Mouse (Mus musculus): ENCODE measurements around the gene Helt. TPM values are rescaled to one million over a fixed set of nuclear protein-coding genes. Genes with fewer than 3 reads are reported as not detected.

The Helt gene
- total RNA-seq, 2 experiments from 2014 or later = not detected

Other genes with a start within 250 kb of the Helt start
- gene Cfap97, start 142.9 kb downstream of the Helt start, total RNA-seq (2021) = 10 to 100 TPM; 24.8 to 25.9 TPM
- 10 to 100 TPM; 47.2 to 50.9 TPM for gene Snx25, start 142.5 kb downstream of the Helt start, total RNA-seq (2021)
- gene Slc25a4, start 83.4 kb downstream of the Helt start, total RNA-seq (2021) = 100 to 1,000 TPM; 542 to 549 TPM
- gene Acsl1, start 176.4 kb upstream of the Helt start, total RNA-seq (2021) = 10 to 100 TPM; 42.8 to 45.5 TPM

Measured in layer of hippocampus, adult 18-20 months (tissue).